Mouse (Mus musculus) liver, postnatal 0 days (tissue): ENCODE results near the gene Ptprc. TPM values are rescaled to one million over a fixed set of nuclear protein-coding genes. Genes with fewer than 3 reads are reported as not detected.

Experiments used
- ATAC-seq: fragments of 200-750 bp; cut with Nextera tagmentation; 2 replicates; pipeline ENCODE4 v1.8.0; 2017; ENCODE audit warnings: mild to moderate bottlenecking, moderate library complexity
- DNase-seq: peaks from one replicate; pipeline ENCODE4 v3.0.0-alpha.2; 2016
- H3K27ac ChIP-seq: fragments of 300-500 bp; sonication (generic); 2 replicates; pipeline ENCODE4 v1.5.1; 2014; ENCODE audit warnings: antibody characterized with exemption, moderate library complexity, mild to moderate bottlenecking, low read depth
- H3K27me3 ChIP-seq: fragments of 300-500 bp; sonication (generic); 2 replicates; pipeline ENCODE4 v1.6.1; 2014; ENCODE audit warnings: low read length, control low read depth, mixed read lengths; ENCODE audit not compliant: insufficient read depth
- H3K36me3 ChIP-seq: fragments of 300-500 bp; sonication (generic); replicated peaks from 2 replicates; pipeline ENCODE4 v1.6.1; 2014; ENCODE audit warnings: mild to moderate bottlenecking, control low read depth, low read length, moderate library complexity, mixed read lengths; ENCODE audit not compliant: insufficient read depth
- H3K4me1 ChIP-seq: fragments of 300-500 bp; sonication (generic); 2 replicates; pipeline ENCODE4 v1.6.1; 2014; ENCODE audit warnings: antibody characterized with exemption, mild to moderate bottlenecking, control low read depth; ENCODE audit not compliant: insufficient read depth
- H3K4me2 ChIP-seq: fragments of 300-500 bp; sonication (generic); 2 replicates; pipeline ENCODE4 v1.6.1; 2014; ENCODE audit warnings: low read depth, mild to moderate bottlenecking, low read length, moderate library complexity, mixed read lengths
- H3K4me3 ChIP-seq: fragments of 300-500 bp; sonication (generic); 2 replicates; pipeline ENCODE4 v1.5.1; 2014; ENCODE audit warnings: low read depth, low read length
- H3K9ac ChIP-seq: fragments of 300-500 bp; sonication (generic); replicated peaks from 2 replicates; pipeline ENCODE4 v1.6.1; 2014; ENCODE audit warnings: mild to moderate bottlenecking, moderate library complexity
- H3K9me3 ChIP-seq: fragments of 300-500 bp; sonication (generic); 2 replicates; pipeline ENCODE4 v1.6.1; 2016; ENCODE audit warnings: mild to moderate bottlenecking, control low read depth, low read length, mixed read lengths
- CTCF ChIP-seq: sonication (generic); IDR thresholded peaks from 2 replicates; pipeline ENCODE4 v1.5.1; 2016; ENCODE audit warnings: antibody characterized with exemption, low read depth
- EP300 ChIP-seq: IDR thresholded peaks from 2 replicates; pipeline ENCODE4 v1.6.1; 2016; ENCODE audit warnings: antibody characterized with exemption, low read depth, mild to moderate bottlenecking
- WGBS: fragments of 180-500 bp; shearing (Covaris S2); extraction: QIAGEN DNeasy Blood & Tissue Kit; methylation state at CpG from one replicate; pipeline ENCODE4 v1.1.7; 2014; ENCODE audit not compliant: insufficient replicate concordance; 5-methylcytosine and 5-hydroxymethylcytosine counted together
- polyA plus RNA-seq: library from polyadenylated mRNA; unstranded; fragments of >200 nt; fragmentation: Nextera tagmentation; extraction: Ambion mirVana; gene quantifications from 2 replicates; pipeline ENCODE4 v1.2.1, GENCODE M21; 2015

The Ptprc gene
- polyA plus RNA-seq, 1 experiment from 2014 or later = 12.3 TPM

GRCm38 (mm10) chr1:138140769-138141168, 34.7 kb downstream of the Ptprc start:
- no peaks in the 10 kb centered on the region for H3K4me1 ChIP-seq
- 79% methylated on average over 4 of the region's 4 CpGs for WGBS

GRCm38 (mm10) chr1:138137696-138138095, 37.8 kb downstream of the Ptprc start:
- Histone ChIP-seq H3K9ac (no peak overlapping the region), H3K36me3 (no peaks in the 10 kb centered on the region), H3K4me3 (no peak overlapping the region), H3K4me1 (0 out of 2 replicates have a peak, but pooled peaks cover 4% of the 10 kb centered on the region), H3K27me3 (no peaks in the 10 kb centered on the region), H3K9me3 (no peaks in the 10 kb centered on the region), H3K4me2 (no peak overlapping the region), H3K27ac (no peak overlapping the region)
- TF ChIP-seq EP300 (no peak), CTCF (no peak)
- WGBS = 72% methylated on average over 4 of the region's 4 CpGs
- ATAC-seq (no peak), DNase-seq (no peak)

More at GRCm38 (mm10) chr1:138140769-138141168, 34.7 kb downstream of the Ptprc start:
- no peak overlapping the region for H3K27ac ChIP-seq
- no peaks in the 10 kb centered on the region for H3K36me3 ChIP-seq
- no peak overlapping the region for H3K9ac ChIP-seq
- DNase-seq (no peak), ATAC-seq (no peak)
- H3K27me3 ChIP-seq = no peaks in the 10 kb centered on the region
- no peaks in the 10 kb centered on the region for H3K9me3 ChIP-seq
- TF ChIP-seq CTCF (no peak), EP300 (no peak)
- H3K4me3 ChIP-seq = no peak overlapping the region
- H3K4me2 ChIP-seq = no peak overlapping the region

GRCm38 (mm10) chr1:138137024-138137577, 38.4 kb downstream of the Ptprc start:
- 0 out of 2 replicates have a peak, but pooled peaks cover 4% of the 10 kb centered on the region for H3K4me1 ChIP-seq
- ATAC-seq (no peak), DNase-seq (no peak)
- H3K4me2 ChIP-seq = no peak overlapping the region
- H3K9me3 ChIP-seq = no peaks in the 10 kb centered on the region
- H3K4me3 ChIP-seq = no peak overlapping the region
- H3K27ac ChIP-seq = no peak overlapping the region
- H3K36me3 ChIP-seq = no peaks in the 10 kb centered on the region
- 79% methylated on average over 6 of the region's 6 CpGs for WGBS
- no peak overlapping the region for H3K9ac ChIP-seq
- H3K27me3 ChIP-seq = no peaks in the 10 kb centered on the region
- TF ChIP-seq CTCF = no peak
- no peak for TF ChIP-seq EP300

GRCm38 (mm10) chr1:138136373-138136779, 39.1 kb downstream of the Ptprc start:
- 25% methylated on average over 17 of the region's 17 CpGs for WGBS
- H3K36me3 ChIP-seq = no peaks in the 10 kb centered on the region
- peak overlapping the region; percentile 51 for H3K4me2 ChIP-seq
- H3K4me1 ChIP-seq = 0 out of 2 replicates have a peak, but pooled peaks cover 4% of the 10 kb centered on the region
- 0 out of 2 replicates have a peak, but pooled peaks have one; percentile 20 for TF ChIP-seq EP300
- TF ChIP-seq CTCF = no peak; the same call in 1 of the 2 replicates
- no peaks in the 10 kb centered on the region for H3K27me3 ChIP-seq
- DNase-seq (peak; percentile 75), ATAC-seq (peak; percentile 88)
- H3K9ac ChIP-seq = no peak overlapping the region
- peak overlapping the region; percentile 73 for H3K27ac ChIP-seq
- peak overlapping the region; percentile 19; the same call in 1 of the 2 replicates for H3K4me3 ChIP-seq
- no peaks in the 10 kb centered on the region for H3K9me3 ChIP-seq

GRCm38 (mm10) chr1:138135637-138136372, 39.7 kb downstream of the Ptprc start:
- WGBS = 45% methylated on average over 9 of the region's 9 CpGs
- Histone ChIP-seq H3K27me3 (no peaks in the 10 kb centered on the region), H3K4me2 (peak overlapping the region; percentile 51), H3K4me1 (0 out of 2 replicates have a peak, but pooled peaks cover 4% of the 10 kb centered on the region), H3K9me3 (no peaks in the 10 kb centered on the region), H3K4me3 (peak overlapping the region; percentile 19; the same call in 1 of the 2 replicates), H3K27ac (peak overlapping the region; percentile 73), H3K36me3 (no peaks in the 10 kb centered on the region), H3K9ac (no peak overlapping the region)
- TF ChIP-seq CTCF = no peak
- TF ChIP-seq EP300 = no peak
- DNase-seq (no peak), ATAC-seq (peak; percentile 36)

GRCm38 (mm10) chr1:138135117-138135516, 40.4 kb downstream of the Ptprc start:
- Histone ChIP-seq H3K4me3 (no peak overlapping the region), H3K27me3 (no peaks in the 10 kb centered on the region), H3K4me1 (0 out of 2 replicates have a peak, but pooled peaks cover 4% of the 10 kb centered on the region), H3K9ac (no peak overlapping the region), H3K36me3 (no peaks in the 10 kb centered on the region), H3K27ac (peak overlapping the region; percentile 73; the same call in 1 of the 2 replicates), H3K9me3 (no peaks in the 10 kb centered on the region), H3K4me2 (0 out of 2 replicates have a peak overlapping the region, but pooled peaks have one; percentile 51)
- ATAC-seq (no peak), DNase-seq (no peak)
- TF ChIP-seq CTCF (no peak), EP300 (no peak)
